Mouse (Mus musculus) C2C12 (cell line): ENCODE measurements around the gene Vstm2l.

Source experiments
- CEBPB ChIP-seq: IDR thresholded peaks from one replicate; pipeline ENCODE4 v1.6.1; 2011; ENCODE audit warnings: low read depth, mild to moderate bottlenecking, control low read depth, moderate library complexity
- CTCF ChIP-seq: IDR thresholded peaks from one replicate; pipeline ENCODE4 v1.5.1; 2011; ENCODE audit not compliant: control insufficient read depth, insufficient read depth, insufficient read length
- FOSL1 ChIP-seq: IDR thresholded peaks from one replicate; pipeline ENCODE4 v1.8.0; 2011; ENCODE audit warnings: mild to moderate bottlenecking, low read length; ENCODE audit not compliant: poor library complexity, insufficient read depth, severe bottlenecking
- MAX ChIP-seq: IDR thresholded peaks from one replicate; pipeline ENCODE4 v1.6.1; 2011; ENCODE audit warnings: mild to moderate bottlenecking, control low read depth
- MYOD1 ChIP-seq: IDR thresholded peaks from one replicate; pipeline ENCODE4 v1.6.1; 2011; ENCODE audit warnings: low read depth; ENCODE audit not compliant: control insufficient read depth, insufficient read length
- MYOG ChIP-seq: IDR thresholded peaks from one replicate; pipeline ENCODE4 v1.6.1; 2011; ENCODE audit not compliant: control insufficient read depth, insufficient read length; ENCODE audit errors: extremely low read depth
- USF1 ChIP-seq: IDR thresholded peaks from one replicate; pipeline ENCODE4 v1.6.1; 2011; ENCODE audit warnings: low read depth, mild to moderate bottlenecking, control low read depth, moderate library complexity

DNA sequence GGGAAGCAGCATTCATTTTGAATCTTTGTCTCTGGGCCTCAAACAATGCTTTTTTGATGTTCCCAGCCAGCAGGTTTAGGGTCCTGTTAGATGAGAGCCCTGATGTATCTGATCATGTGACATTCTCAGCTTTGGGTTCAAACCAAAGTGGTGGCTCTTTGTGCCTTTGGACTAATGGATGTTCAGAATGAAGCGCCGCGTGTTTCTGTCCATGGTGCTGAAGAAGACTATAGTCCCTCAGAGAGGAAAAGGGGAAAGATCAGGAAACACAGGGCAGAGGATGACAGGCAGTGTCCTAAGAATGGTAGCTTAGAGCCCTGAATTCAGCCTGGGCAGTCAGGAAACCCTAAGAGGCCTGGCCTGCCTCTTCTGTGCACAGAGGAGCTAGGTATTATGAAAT is 56.2 kb downstream of the Vstm2l start:
- TF ChIP-seq MAX = peak; percentile 46
- no peak for TF ChIP-seq CTCF
- peak; percentile 31 for TF ChIP-seq USF1
- TF ChIP-seq CEBPB = no peak
- TF ChIP-seq MYOD1 = no peak
- no peak for TF ChIP-seq FOSL1
- no peak for TF ChIP-seq MYOG
